Comparison of ENCODE assay signal across 23 mouse cellular contexts in genomic region chr13:71065568-71065967, GRCm38 (mm10).
A peak's percentile ranks its signal among the peaks of the same experiment; 100 is the strongest.
DNase-seq lines count a peak whose midpoint lies in the region; ATAC-seq lines count a peak whose summit lies in the region.
"Had no signal": no experiment of that assay in that cellular context is flagged by ENCODE, and none has a peak within 500 bp of the region (broad histone marks: within the 10 kb centered on the region; RNA-seq: fewer than 3 reads in every experiment).

No protein-coding gene starts in this region.

- 0 out of 2 replicates have a peak, but pooled peaks cover 11% of the 10 kb centered on the region for H3K4me1 ChIP-seq in embryonic facial prominence, embryonic 14.5 days (ENCODE audit: control insufficient read depth, insufficient read depth, low read length)
- H3K4me1 ChIP-seq in embryonic facial prominence, embryonic 10.5 days = peaks cover 28% of the 10 kb centered on the region
- H3K4me1 ChIP-seq: heart, embryonic 15.5 days had no signal

- no peaks in the 10 kb centered on the region for H3K27me3 ChIP-seq in embryonic facial prominence, embryonic 14.5 days (replicated peaks; ENCODE audit: control insufficient read depth, insufficient read depth, low read length)
- H3K27me3 ChIP-seq in embryonic facial prominence, embryonic 10.5 days (replicated peaks; ENCODE audit: low read depth, poor library complexity, severe bottlenecking) = no peaks in the 10 kb centered on the region; the same call in 1 of the 2 replicates
- H3K27me3 ChIP-seq: CH12.LX; embryonic facial prominence, embryonic 12.5 days; heart, embryonic 15.5 days had no signal

- no peaks in the 10 kb centered on the region for H3K9me3 ChIP-seq in embryonic facial prominence, embryonic 14.5 days (ENCODE audit: control insufficient read depth, low read length)
- H3K9me3 ChIP-seq in embryonic facial prominence, embryonic 10.5 days = no peaks in the 10 kb centered on the region
- H3K9me3 ChIP-seq: embryonic facial prominence, embryonic 12.5 days; forebrain, embryonic 13.5 days; heart, embryonic 15.5 days had no signal

- no peak for ATAC-seq in embryonic facial prominence, embryonic 14.5 days (ENCODE audit: low read depth)
- ATAC-seq: activated CD4-positive, CD25-positive, alpha-beta regulatory T cell, adult 4 months; forebrain, embryonic 13.5 days; Patski had no signal

- H3K4me3 ChIP-seq in embryonic facial prominence, embryonic 14.5 days (ENCODE audit: low read depth, low read length) = no peak overlapping the region
- H3K4me3 ChIP-seq in embryonic facial prominence, embryonic 10.5 days = no peak overlapping the region
- H3K4me3 ChIP-seq: embryonic facial prominence, embryonic 12.5 days; forebrain, embryonic 13.5 days; heart, adult 2 months; heart, embryonic 15.5 days had no signal

- no peaks in the 10 kb centered on the region for H3K36me3 ChIP-seq in embryonic facial prominence, embryonic 14.5 days (ENCODE audit: control insufficient read depth, insufficient read depth, low read length)
- H3K36me3 ChIP-seq in embryonic facial prominence, embryonic 10.5 days (replicated peaks) = no peaks in the 10 kb centered on the region
- H3K36me3 ChIP-seq: embryonic facial prominence, embryonic 12.5 days; heart, embryonic 15.5 days had no signal

- no peak overlapping the region for H3K4me2 ChIP-seq in embryonic facial prominence, embryonic 14.5 days (ENCODE audit: low read depth, low read length)
- H3K4me2 ChIP-seq: embryonic facial prominence, embryonic 12.5 days; forebrain, embryonic 13.5 days; heart, embryonic 11.5 days; heart, embryonic 15.5 days; hindbrain, embryonic 14.5 days had no signal

- no peak overlapping the region for H3K27ac ChIP-seq in embryonic facial prominence, embryonic 14.5 days (replicated peaks; ENCODE audit: low read depth, low read length)
- H3K27ac ChIP-seq in embryonic facial prominence, embryonic 10.5 days (replicated peaks) = no peak overlapping the region
- H3K27ac ChIP-seq: embryonic facial prominence, embryonic 12.5 days; forebrain, embryonic 13.5 days; heart, adult 2 months; heart, embryonic 15.5 days; hindbrain, embryonic 14.5 days had no signal

- no peak overlapping the region for H3K9ac ChIP-seq in embryonic facial prominence, embryonic 14.5 days (ENCODE audit: low read depth, low read length)
- H3K9ac ChIP-seq: embryonic facial prominence, embryonic 12.5 days; forebrain, embryonic 13.5 days; heart, embryonic 15.5 days; hindbrain, embryonic 14.5 days had no signal

- DNase-seq in embryonic facial prominence, embryonic 14.5 days (ENCODE audit: low spot score) = peak; percentile 34
- DNase-seq in embryonic facial prominence, embryonic 10.5 days (ENCODE audit: low spot score) = no peak
- peak; percentile 7 for DNase-seq in layer of hippocampus, adult 9-11 months
- no peak for DNase-seq in layer of hippocampus, adult 9-10 months (ENCODE audit: low spot score)
- DNase-seq in right cerebral cortex, adult 18-20 months = peak; percentile 29
- DNase-seq in right cerebral cortex, postnatal 14 days = no peak
- DNase-seq in neural tube, embryonic 10.5 days (ENCODE audit: extremely low spot score, low spot score) = no peak
- DNase-seq: adrenal gland, postnatal 25 days; cerebellum, adult 11 months; cerebellum, adult 8-10 months; cerebellum, postnatal 14 days; embryo, embryonic 11 days; gastrocnemius, postnatal 14 days; heart, adult 2 months; heart, postnatal 14 days had no signal

- WGBS in embryonic facial prominence, embryonic 14.5 days = 48% methylated on average over 1 of the region's 1 CpGs
- 74% methylated on average over 1 of the region's 1 CpGs for WGBS in embryonic facial prominence, embryonic 10.5 days

Comparison
In these comparisons a context has a peak if more than half of its experiments do, and no peak if none do; other contexts are left out.
1. DNase-seq: peak in embryonic facial prominence, embryonic 14.5 days (single experiment), layer of hippocampus, adult 9-11 months (single experiment) and right cerebral cortex, adult 18-20 months (single experiment); none in embryonic facial prominence, embryonic 10.5 days (single experiment), layer of hippocampus, adult 9-10 months (single experiment), right cerebral cortex, postnatal 14 days (single experiment) and neural tube, embryonic 10.5 days (single experiment).